Mouse (Mus musculus): ENCODE results near the gene Tet2.
"Not testable (repeated sequence)": the region's sequence is repeated elsewhere in the genome, so short reads cannot be mapped to it uniquely, and the experiment has no call there.

Tet2 gene

GRCm38 (mm10) chr3:133548613-133549012, 3.7 kb upstream of the Tet2 start:
- DNase-seq (ENCODE audit: low spot score): no peak

- no peak for DNase-seq (ENCODE audit: low spot score)
These were observed 1.9 kb upstream of the Tet2 start for GRCm38 (mm10) chr3:133546790-133547189.

- no peak for DNase-seq (ENCODE audit: low spot score)
These were observed 346 bp upstream of the Tet2 start for GRCm38 (mm10) chr3:133545304-133545666.

- peak; percentile 85 for DNase-seq (ENCODE audit: low spot score)
These were observed 798 bp downstream of the Tet2 start for GRCm38 (mm10) chr3:133544131-133544550.

GRCm38 (mm10) chr3:133543101-133544020, 1.6 kb downstream of the Tet2 start:
- DNase-seq (ENCODE audit: low spot score): peak; percentile 28

- no peak for DNase-seq (ENCODE audit: low spot score)
These were observed 2.9 kb downstream of the Tet2 start for GRCm38 (mm10) chr3:133542084-133542483.

GRCm38 (mm10) chr3:133541000-133541399, 3.9 kb downstream of the Tet2 start:
- no peak for DNase-seq (ENCODE audit: low spot score)

GRCm38 (mm10) chr3:133539991-133540390, 4.9 kb downstream of the Tet2 start:
- no peak for DNase-seq (ENCODE audit: low spot score)

GRCm38 (mm10) chr3:133538499-133538898, 6.4 kb downstream of the Tet2 start:
- not testable (repeated sequence) for DNase-seq (ENCODE audit: low spot score)

- no peak for DNase-seq (ENCODE audit: low spot score)
These were observed 9.3 kb downstream of the Tet2 start for GRCm38 (mm10) chr3:133535644-133536043.

- DNase-seq (ENCODE audit: low spot score): no peak
These were observed 10.9 kb downstream of the Tet2 start for GRCm38 (mm10) chr3:133534066-133534465.

- DNase-seq (ENCODE audit: low spot score): no peak
These were observed 11.5 kb downstream of the Tet2 start for GRCm38 (mm10) chr3:133533272-133533995.

GRCm38 (mm10) chr3:133532806-133533205, 12.1 kb downstream of the Tet2 start:
- no peak for DNase-seq (ENCODE audit: low spot score)

- DNase-seq (ENCODE audit: low spot score): no peak
These were observed 12.7 kb downstream of the Tet2 start for GRCm38 (mm10) chr3:133532252-133532651.

- no peak for DNase-seq (ENCODE audit: low spot score)
These were observed 13.8 kb downstream of the Tet2 start for GRCm38 (mm10) chr3:133531101-133531500.

- DNase-seq (ENCODE audit: low spot score): no peak
These were observed 14.3 kb downstream of the Tet2 start for GRCm38 (mm10) chr3:133530664-133531063.

GRCm38 (mm10) chr3:133526119-133526723, 18.7 kb downstream of the Tet2 start:
- no peak for DNase-seq (ENCODE audit: low spot score)

- DNase-seq (ENCODE audit: low spot score): no peak
These were observed 19.4 kb downstream of the Tet2 start for GRCm38 (mm10) chr3:133525578-133525977.

GRCm38 (mm10) chr3:133524341-133525050, 20.4 kb downstream of the Tet2 start:
- no peak for DNase-seq (ENCODE audit: low spot score)

GRCm38 (mm10) chr3:133523191-133523590, 21.7 kb downstream of the Tet2 start:
- DNase-seq (ENCODE audit: low spot score): no peak

GRCm38 (mm10) chr3:133522289-133522688, 22.6 kb downstream of the Tet2 start:
- no peak for DNase-seq (ENCODE audit: low spot score)

GRCm38 (mm10) chr3:133518801-133519200, 26.1 kb downstream of the Tet2 start:
- DNase-seq (ENCODE audit: low spot score): no peak
